Mouse (Mus musculus): ENCODE results near the gene Kcnt2. TPM values are rescaled to one million over a fixed set of nuclear protein-coding genes. Genes with fewer than 3 reads are reported as not detected.

The Kcnt2 gene
- polyA plus RNA-seq (2015; fragmentation: Nextera tagmentation; extraction: Ambion mirVana) = 0.57 and 0.70 TPM in 2 replicates

- WGBS = 1% methylated on average over 21 of the region's 21 CpGs
- peak within 1 kb of the TSS; percentile 89 for H3K4me2 ChIP-seq
Observed at GRCm38 (mm10) chr1:140245876-140246597, at the start of gene Kcnt2. TSS of gene Kcnt2 (plus strand) at chr1:140246158.

GRCm38 (mm10) chr1:140205329-140205728 lies 40.6 kb upstream of the Kcnt2 start:
- ATAC-seq (replicated peaks; ENCODE audit: insufficient number of reproducible peaks, insufficient read depth, low FRiP score, low read depth) = no peak
- Histone ChIP-seq H3K4me2 (no peak overlapping the region), H3K9me3 (replicated peaks) (no peaks in the 10 kb centered on the region), H3K4me3 (no peak overlapping the region), H3K4me1 (replicated peaks) (no peaks in the 10 kb centered on the region), H3K36me3 (no peaks in the 10 kb centered on the region), H3K27ac (no peak overlapping the region), H3K9ac (no peak overlapping the region), H3K27me3 (no peaks in the 10 kb centered on the region)
- whole genome bisulfite sequencing = 73% methylated on average over 2 of the region's 2 CpGs

More at GRCm38 (mm10) chr1:140245876-140246597, at the start of gene Kcnt2:
- H3K36me3 ChIP-seq = no peaks in the 10 kb centered on the region
- H3K27ac ChIP-seq = no peak within 1 kb of the TSS
- 0 out of 2 replicates have a peak, but pooled peaks have one; percentile 60 for ATAC-seq (replicated peaks; ENCODE audit: insufficient number of reproducible peaks, insufficient read depth, low FRiP score, low read depth)
- H3K4me1 ChIP-seq (replicated peaks) = peaks cover 7% of the 10 kb centered on the region; the same call in 1 of the 2 replicates
- H3K9me3 ChIP-seq (replicated peaks) = no peaks in the 10 kb centered on the region
- no peaks in the 10 kb centered on the region for H3K27me3 ChIP-seq
- H3K4me3 ChIP-seq = peak within 1 kb of the TSS; percentile 55
- peak within 1 kb of the TSS; percentile 37 for H3K9ac ChIP-seq

GRCm38 (mm10) chr1:140225221-140225620 lies 20.7 kb upstream of the Kcnt2 start:
- WGBS = 62% methylated on average over 3 of the region's 3 CpGs
- no peak for ATAC-seq (replicated peaks; ENCODE audit: insufficient number of reproducible peaks, insufficient read depth, low FRiP score, low read depth)

GRCm38 (mm10) chr1:140226673-140227072 lies 19.3 kb upstream of the Kcnt2 start:
- no peak overlapping the region for H3K9ac ChIP-seq
- no peaks in the 10 kb centered on the region for H3K27me3 ChIP-seq
- H3K9me3 ChIP-seq (replicated peaks) = no peaks in the 10 kb centered on the region
- H3K27ac ChIP-seq = no peak overlapping the region
- no peak overlapping the region for H3K4me3 ChIP-seq
- no peak overlapping the region for H3K4me2 ChIP-seq
- ATAC-seq (replicated peaks; ENCODE audit: insufficient number of reproducible peaks, insufficient read depth, low FRiP score, low read depth) = no peak
- H3K4me1 ChIP-seq (replicated peaks) = no peaks in the 10 kb centered on the region
- 54% methylated on average over 8 of the region's 8 CpGs for WGBS
- no peaks in the 10 kb centered on the region for H3K36me3 ChIP-seq

More at GRCm38 (mm10) chr1:140225221-140225620, 20.7 kb upstream of the Kcnt2 start:
- no peak overlapping the region for H3K9ac ChIP-seq
- H3K27ac ChIP-seq = no peak overlapping the region
- no peaks in the 10 kb centered on the region for H3K27me3 ChIP-seq
- H3K9me3 ChIP-seq (replicated peaks) = no peaks in the 10 kb centered on the region
- no peak overlapping the region for H3K4me3 ChIP-seq
- no peaks in the 10 kb centered on the region for H3K36me3 ChIP-seq
- no peak overlapping the region for H3K4me2 ChIP-seq
- no peaks in the 10 kb centered on the region for H3K4me1 ChIP-seq (replicated peaks)

GRCm38 (mm10) chr1:140245465-140245864 lies 493 bp upstream of the Kcnt2 start:
- Histone ChIP-seq H3K4me2 (peak overlapping the region; percentile 89), H3K4me1 (replicated peaks) (peaks cover 7% of the 10 kb centered on the region; the same call in 1 of the 2 replicates), H3K27ac (no peak overlapping the region), H3K27me3 (no peaks in the 10 kb centered on the region), H3K9me3 (replicated peaks) (no peaks in the 10 kb centered on the region), H3K36me3 (no peaks in the 10 kb centered on the region), H3K9ac (peak overlapping the region; percentile 37), H3K4me3 (peak overlapping the region; percentile 55)
- peak; percentile 95 for ATAC-seq (replicated peaks; ENCODE audit: insufficient number of reproducible peaks, insufficient read depth, low FRiP score, low read depth)
- 1% methylated on average over 17 of the region's 17 CpGs for WGBS

- H3K9me3 ChIP-seq (replicated peaks) = no peaks in the 10 kb centered on the region
- H3K4me3 ChIP-seq = no peak overlapping the region
- no peak overlapping the region for H3K4me2 ChIP-seq
- no peak for ATAC-seq (replicated peaks; ENCODE audit: insufficient number of reproducible peaks, insufficient read depth, low FRiP score, low read depth)
- H3K36me3 ChIP-seq = no peaks in the 10 kb centered on the region
- WGBS = 66% methylated on average over 3 of the region's 3 CpGs
- H3K27ac ChIP-seq = no peak overlapping the region
- H3K9ac ChIP-seq = no peak overlapping the region
- no peaks in the 10 kb centered on the region for H3K27me3 ChIP-seq
- peaks cover 7% of the 10 kb centered on the region for H3K4me1 ChIP-seq (replicated peaks)
Observed at GRCm38 (mm10) chr1:140264696-140265095, 18.7 kb downstream of the Kcnt2 start.

- no peaks in the 10 kb centered on the region for H3K9me3 ChIP-seq (replicated peaks)
- H3K27me3 ChIP-seq = no peaks in the 10 kb centered on the region
- 60% methylated on average over 5 of the region's 5 CpGs for WGBS
- H3K4me1 ChIP-seq (replicated peaks) = peaks cover 7% of the 10 kb centered on the region
- H3K27ac ChIP-seq = peak overlapping the region; percentile 20; the same call in 1 of the 2 replicates
- H3K36me3 ChIP-seq = no peaks in the 10 kb centered on the region
- H3K9ac ChIP-seq = no peak overlapping the region
- H3K4me3 ChIP-seq = no peak overlapping the region
- no peak for ATAC-seq (replicated peaks; ENCODE audit: insufficient number of reproducible peaks, insufficient read depth, low FRiP score, low read depth)
- H3K4me2 ChIP-seq = no peak overlapping the region
Observed at GRCm38 (mm10) chr1:140266047-140266446, 20.1 kb downstream of the Kcnt2 start.

GRCm38 (mm10) chr1:140266643-140267286 lies 20.8 kb downstream of the Kcnt2 start:
- no peaks in the 10 kb centered on the region for H3K27me3 ChIP-seq
- peaks cover 7% of the 10 kb centered on the region for H3K4me1 ChIP-seq (replicated peaks)
- no peak overlapping the region for H3K9ac ChIP-seq
- no peaks in the 10 kb centered on the region for H3K9me3 ChIP-seq (replicated peaks)
- H3K27ac ChIP-seq = peak overlapping the region; percentile 20; the same call in 1 of the 2 replicates
- no peak for ATAC-seq (replicated peaks; ENCODE audit: insufficient number of reproducible peaks, insufficient read depth, low FRiP score, low read depth)
- H3K4me3 ChIP-seq = no peak overlapping the region
- no peaks in the 10 kb centered on the region for H3K36me3 ChIP-seq
- H3K4me2 ChIP-seq = no peak overlapping the region
- 58% methylated on average over 8 of the region's 8 CpGs for WGBS

GRCm38 (mm10) chr1:140267288-140267687 lies 21.3 kb downstream of the Kcnt2 start:
- Histone ChIP-seq H3K4me3 (no peak overlapping the region), H3K4me2 (no peak overlapping the region), H3K9ac (no peak overlapping the region), H3K27me3 (no peaks in the 10 kb centered on the region), H3K4me1 (replicated peaks) (peaks cover 7% of the 10 kb centered on the region), H3K36me3 (no peaks in the 10 kb centered on the region), H3K9me3 (replicated peaks) (no peaks in the 10 kb centered on the region), H3K27ac (no peak overlapping the region)
- ATAC-seq (replicated peaks; ENCODE audit: insufficient number of reproducible peaks, insufficient read depth, low FRiP score, low read depth) = no peak
- 34% methylated on average over 2 of the region's 2 CpGs for WGBS

GRCm38 (mm10) chr1:140273624-140274023 lies 27.7 kb downstream of the Kcnt2 start:
- no peak overlapping the region for H3K9ac ChIP-seq
- H3K27me3 ChIP-seq = no peaks in the 10 kb centered on the region
- 67% methylated on average over 3 of the region's 3 CpGs for WGBS
- no peaks in the 10 kb centered on the region for H3K36me3 ChIP-seq
- H3K4me3 ChIP-seq = no peak overlapping the region
- no peaks in the 10 kb centered on the region for H3K4me1 ChIP-seq (replicated peaks)
- H3K4me2 ChIP-seq = no peak overlapping the region
- no peak overlapping the region for H3K27ac ChIP-seq
- no peaks in the 10 kb centered on the region for H3K9me3 ChIP-seq (replicated peaks)
- no peak for ATAC-seq (replicated peaks; ENCODE audit: insufficient number of reproducible peaks, insufficient read depth, low FRiP score, low read depth)

GRCm38 (mm10) chr1:140275813-140276212 lies 29.9 kb downstream of the Kcnt2 start:
- Histone ChIP-seq H3K4me3 (no peak overlapping the region), H3K27me3 (no peaks in the 10 kb centered on the region), H3K9ac (no peak overlapping the region), H3K36me3 (no peaks in the 10 kb centered on the region), H3K9me3 (replicated peaks) (no peaks in the 10 kb centered on the region), H3K27ac (no peak overlapping the region), H3K4me2 (no peak overlapping the region), H3K4me1 (replicated peaks) (no peaks in the 10 kb centered on the region)
- ATAC-seq (replicated peaks; ENCODE audit: insufficient number of reproducible peaks, insufficient read depth, low FRiP score, low read depth) = no peak
